Mouse (Mus musculus) forebrain, embryonic 13.5 days (tissue): Measurements from ENCODE around the gene Chuk. TPM values are rescaled to one million over a fixed set of nuclear protein-coding genes. Genes with fewer than 3 reads are reported as not detected.

ENCODE experiments used
- ATAC-seq: fragments of 200-750 bp; cut with Nextera tagmentation; 2 replicates; pipeline ENCODE4 v1.8.0; 2017
- H3K27ac ChIP-seq: fragments of 300-500 bp; sonication (generic); 2 replicates; pipeline ENCODE4 v1.5.1; 2015; ENCODE audit warnings: inconsistent platforms, mild to moderate bottlenecking, moderate library complexity
- H3K27me3 ChIP-seq: fragments of 300-500 bp; sonication (generic); 2 replicates; pipeline ENCODE4 v1.6.1; 2015; ENCODE audit warnings: mild to moderate bottlenecking, inconsistent platforms
- H3K36me3 ChIP-seq: fragments of 300-500 bp; sonication (generic); 2 replicates; pipeline ENCODE4 v1.6.1; 2015; ENCODE audit warnings: mild to moderate bottlenecking, inconsistent platforms; ENCODE audit not compliant: poor library complexity, severe bottlenecking
- H3K4me1 ChIP-seq: fragments of 300-500 bp; sonication (generic); 2 replicates; pipeline ENCODE4 v1.6.1; 2015; ENCODE audit warnings: inconsistent platforms
- H3K4me2 ChIP-seq: fragments of 300-500 bp; sonication (generic); 2 replicates; pipeline ENCODE4 v1.6.1; 2015; ENCODE audit warnings: inconsistent platforms, mild to moderate bottlenecking, moderate library complexity
- H3K4me3 ChIP-seq: fragments of 300-500 bp; sonication (generic); 2 replicates; pipeline ENCODE4 v1.5.1; 2015; ENCODE audit warnings: mild to moderate bottlenecking, inconsistent platforms
- H3K9ac ChIP-seq: fragments of 300-500 bp; sonication (generic); 2 replicates; pipeline ENCODE4 v1.6.1; 2015; ENCODE audit warnings: mild to moderate bottlenecking, inconsistent platforms
- H3K9me3 ChIP-seq: fragments of 300-500 bp; sonication (generic); replicated peaks from 2 replicates; pipeline ENCODE4 v1.6.1; 2016; ENCODE audit warnings: inconsistent platforms
- WGBS: fragments of 180-500 bp; shearing (Covaris S2); methylation state at CpG from one replicate; pipeline ENCODE4 v1.1.7; 2015; 5-methylcytosine and 5-hydroxymethylcytosine counted together
- polyA plus RNA-seq: library from polyadenylated mRNA; unstranded; fragments of >200 nt; fragmentation: Nextera tagmentation; extraction: Ambion mirVana; gene quantifications from 2 replicates; pipeline ENCODE4 v1.2.1, GENCODE M21; 2015

Gene Chuk
- 61.7 and 63.3 TPM in 2 replicates for polyA plus RNA-seq

- H3K9ac ChIP-seq: peak within 1 kb of the TSS; percentile 96
- peak within 1 kb of the TSS; percentile 88 for H3K4me2 ChIP-seq
- no peaks in the 10 kb centered on the region for H3K9me3 ChIP-seq
- peak within 1 kb of the TSS; percentile 57 for H3K27ac ChIP-seq
- ATAC-seq: peak; percentile 100
- H3K4me3 ChIP-seq: peak within 1 kb of the TSS; percentile 93
- H3K36me3 ChIP-seq: peaks cover 28% of the 10 kb centered on the region
- H3K4me1 ChIP-seq: peaks cover 20% of the 10 kb centered on the region
- no peaks in the 10 kb centered on the region for H3K27me3 ChIP-seq
- WGBS: under 1% methylated on average over 67 of the region's 67 CpGs
Observed at GRCm38 (mm10) chr19:44106831-44107660, at the start of gene Chuk. Gene Chuk (minus strand): TSS chr19:44107480.

GRCm38 (mm10) chr19:44157005-44157404, 49.7 kb upstream of the Chuk start:
- Histone ChIP-seq H3K27ac (no peak overlapping the region), H3K4me1 (no peaks in the 10 kb centered on the region), H3K4me2 (no peak overlapping the region), H3K4me3 (no peak overlapping the region), H3K9ac (no peak overlapping the region), H3K36me3 (no peaks in the 10 kb centered on the region), H3K9me3 (no peaks in the 10 kb centered on the region), H3K27me3 (peaks cover 19% of the 10 kb centered on the region; the same call in 1 of the 2 replicates)
- 92% methylated on average over 10 of the region's 10 CpGs for WGBS
- no peak for ATAC-seq

DNA sequence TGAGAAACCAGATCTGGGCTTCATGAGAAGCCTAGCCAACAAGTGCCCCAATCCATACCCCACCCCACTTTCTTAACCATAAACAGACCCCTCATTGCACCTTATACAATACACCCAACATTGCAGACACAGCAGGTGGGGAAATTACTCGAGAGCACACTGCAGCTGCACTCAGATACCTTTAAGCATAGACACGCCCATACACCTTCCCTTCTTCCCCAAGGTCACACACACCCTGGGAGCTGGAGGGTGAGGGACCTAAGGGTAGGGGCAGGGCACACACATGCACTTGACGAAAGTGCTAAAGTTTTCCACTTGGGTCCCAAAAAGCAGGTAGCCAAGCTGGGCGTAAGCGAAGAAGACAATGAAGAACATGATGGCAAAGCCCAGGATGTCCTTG, 46.5 kb upstream of the Chuk start:
- Histone ChIP-seq H3K36me3 (no peaks in the 10 kb centered on the region), H3K4me1 (no peaks in the 10 kb centered on the region), H3K9me3 (no peaks in the 10 kb centered on the region), H3K9ac (no peak overlapping the region), H3K27ac (no peak overlapping the region), H3K4me3 (no peak overlapping the region), H3K27me3 (peaks cover 24% of the 10 kb centered on the region), H3K4me2 (no peak overlapping the region)
- WGBS: 89% methylated on average over 5 of the region's 5 CpGs
- no peak for ATAC-seq

- H3K4me2 ChIP-seq: no peak overlapping the region
- H3K27me3 ChIP-seq: peaks cover 13% of the 10 kb centered on the region
- peaks cover 5% of the 10 kb centered on the region; the same call in 1 of the 2 replicates for H3K36me3 ChIP-seq
- peaks cover 8% of the 10 kb centered on the region for H3K4me1 ChIP-seq
- no peak for ATAC-seq
- H3K9me3 ChIP-seq: no peaks in the 10 kb centered on the region
- WGBS: 83% methylated on average over 2 of the region's 2 CpGs
- no peak overlapping the region for H3K9ac ChIP-seq
- no peak overlapping the region for H3K27ac ChIP-seq
- no peak overlapping the region for H3K4me3 ChIP-seq
Observed at GRCm38 (mm10) chr19:44148991-44149390, 41.7 kb upstream of the Chuk start.

- Histone ChIP-seq H3K36me3 (peaks cover 11% of the 10 kb centered on the region), H3K4me3 (no peak overlapping the region), H3K9me3 (no peaks in the 10 kb centered on the region), H3K4me1 (peaks cover 8% of the 10 kb centered on the region), H3K9ac (no peak overlapping the region), H3K4me2 (no peak overlapping the region), H3K27ac (no peak overlapping the region), H3K27me3 (peaks cover 13% of the 10 kb centered on the region)
- no peak for ATAC-seq
- WGBS: 30% methylated on average over 2 of the region's 2 CpGs
Observed at GRCm38 (mm10) chr19:44148345-44148744, 41.1 kb upstream of the Chuk start.

GRCm38 (mm10) chr19:44146951-44147350, 39.7 kb upstream of the Chuk start:
- no peaks in the 10 kb centered on the region for H3K9me3 ChIP-seq
- peaks cover 25% of the 10 kb centered on the region for H3K36me3 ChIP-seq
- peaks cover 13% of the 10 kb centered on the region for H3K27me3 ChIP-seq
- H3K4me2 ChIP-seq: peak overlapping the region; percentile 86; the same call in 1 of the 2 replicates
- no peak overlapping the region for H3K9ac ChIP-seq
- H3K27ac ChIP-seq: no peak overlapping the region
- H3K4me1 ChIP-seq: peaks cover 8% of the 10 kb centered on the region
- H3K4me3 ChIP-seq: no peak overlapping the region
- WGBS: 95% methylated on average over 8 of the region's 8 CpGs
- ATAC-seq: no peak

DNA sequence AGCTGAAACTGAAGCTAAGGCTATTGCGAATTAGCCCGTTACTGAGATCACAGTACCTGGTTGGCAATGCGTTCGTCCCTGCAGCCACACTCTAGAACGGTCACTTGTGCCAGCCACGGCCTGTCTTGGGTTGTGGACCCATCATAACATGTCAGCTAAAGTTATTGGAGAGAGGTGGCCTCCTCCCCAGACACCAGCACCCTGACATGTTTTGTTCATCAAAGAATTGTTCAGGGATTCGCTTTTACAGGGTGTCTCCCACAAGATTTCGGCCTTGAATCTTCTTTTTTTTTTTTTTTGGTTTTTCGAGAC, 39.2 kb upstream of the Chuk start:
- WGBS: 61% methylated on average over 9 of the region's 9 CpGs
- H3K4me3 ChIP-seq: peak overlapping the region; percentile 78
- no peak; the same call in 1 of the 2 replicates for ATAC-seq
- peak overlapping the region; percentile 86 for H3K4me2 ChIP-seq
- H3K27ac ChIP-seq: no peak overlapping the region
- H3K4me1 ChIP-seq: peaks cover 8% of the 10 kb centered on the region
- H3K9ac ChIP-seq: peak overlapping the region; percentile 83
- peaks cover 13% of the 10 kb centered on the region for H3K27me3 ChIP-seq
- H3K9me3 ChIP-seq: no peaks in the 10 kb centered on the region
- H3K36me3 ChIP-seq: peaks cover 29% of the 10 kb centered on the region

- Histone ChIP-seq H3K36me3 (peaks cover 35% of the 10 kb centered on the region), H3K4me2 (peak within 1 kb of the TSS; percentile 86), H3K9me3 (no peaks in the 10 kb centered on the region), H3K27ac (peak within 1 kb of the TSS; percentile 51), H3K27me3 (peaks cover 13% of the 10 kb centered on the region), H3K4me1 (peaks cover 8% of the 10 kb centered on the region), H3K4me3 (peak within 1 kb of the TSS; percentile 78), H3K9ac (peak within 1 kb of the TSS; percentile 83)
- 2% methylated on average over 46 of the region's 46 CpGs for WGBS
- peak; percentile 96 for ATAC-seq
Observed at GRCm38 (mm10) chr19:44145702-44146567, 38.7 kb upstream of the Chuk start, which contains the start of gene Bloc1s2. Gene Bloc1s2 (minus strand): TSS chr19:44146446.

GRCm38 (mm10) chr19:44144366-44144765, 37.1 kb upstream of the Chuk start:
- no peak overlapping the region for H3K4me2 ChIP-seq
- H3K27ac ChIP-seq: no peak overlapping the region
- H3K4me1 ChIP-seq: peaks cover 8% of the 10 kb centered on the region
- H3K9ac ChIP-seq: no peak overlapping the region
- H3K4me3 ChIP-seq: no peak overlapping the region
- no peak for ATAC-seq
- H3K9me3 ChIP-seq: no peaks in the 10 kb centered on the region
- 92% methylated on average over 9 of the region's 9 CpGs for WGBS
- H3K27me3 ChIP-seq: peaks cover 8% of the 10 kb centered on the region; the same call in 1 of the 2 replicates
- peaks cover 49% of the 10 kb centered on the region for H3K36me3 ChIP-seq

- no peaks in the 10 kb centered on the region for H3K27me3 ChIP-seq
- ATAC-seq: peak; percentile 34; the same call in 1 of the 2 replicates
- H3K27ac ChIP-seq: no peak overlapping the region
- H3K4me1 ChIP-seq: peaks cover 9% of the 10 kb centered on the region
- no peaks in the 10 kb centered on the region for H3K9me3 ChIP-seq
- peaks cover 37% of the 10 kb centered on the region for H3K36me3 ChIP-seq
- peak overlapping the region; percentile 54; the same call in 1 of the 2 replicates for H3K9ac ChIP-seq
- WGBS: 26% methylated on average over 7 of the region's 7 CpGs
- peak overlapping the region; percentile 60 for H3K4me2 ChIP-seq
- peak overlapping the region; percentile 85 for H3K4me3 ChIP-seq
Observed at GRCm38 (mm10) chr19:44135960-44136485, 28.7 kb upstream of the Chuk start.

DNA sequence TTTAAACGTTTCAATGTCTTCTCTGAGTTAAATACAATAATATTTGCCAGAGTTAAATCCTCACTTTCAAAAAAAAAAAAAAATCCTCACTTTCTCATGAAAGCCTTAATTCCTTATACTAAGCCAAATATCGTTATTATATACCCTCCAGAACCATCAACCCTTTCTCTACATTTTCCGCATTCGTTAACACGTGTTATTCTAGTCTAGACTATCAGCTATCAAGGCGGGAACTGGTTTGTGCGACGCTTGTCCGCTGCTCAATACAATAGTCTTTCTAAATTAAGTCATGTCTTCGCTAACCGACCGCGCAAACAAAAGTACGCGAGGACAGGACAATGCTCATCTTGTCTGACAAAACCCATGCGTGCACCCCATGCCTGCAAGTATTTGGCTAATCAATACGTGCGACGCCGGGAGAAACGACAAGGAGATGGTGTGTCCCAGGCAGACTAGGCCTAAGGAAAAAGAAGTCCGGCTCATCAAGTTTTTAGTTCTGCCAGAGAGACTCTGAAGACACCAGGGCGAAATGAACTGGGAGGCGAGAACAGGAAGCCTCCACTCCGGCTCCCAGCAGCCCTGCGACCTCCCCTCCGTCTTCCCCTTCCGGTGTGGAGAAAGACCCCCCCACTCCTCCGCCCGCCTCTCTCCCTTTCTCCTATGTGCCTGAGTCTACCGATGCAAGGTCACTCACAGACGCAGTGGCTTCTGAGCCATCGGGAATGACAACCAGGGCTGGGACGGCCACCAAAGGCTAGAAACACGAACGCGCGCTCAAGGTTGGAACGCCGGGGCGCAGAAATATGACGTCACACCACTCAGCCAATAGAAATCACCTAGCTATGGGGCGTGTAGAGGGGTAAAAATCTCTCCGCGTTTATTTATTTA, 28.0 kb upstream of the Chuk start, which contains the start of gene Cwf19l1:
TSS of gene Cwf19l1 (minus strand) at position 805 of the 888 bp plus-strand sequence.
- H3K4me1 ChIP-seq: peaks cover 9% of the 10 kb centered on the region
- H3K27me3 ChIP-seq: no peaks in the 10 kb centered on the region
- H3K9me3 ChIP-seq: no peaks in the 10 kb centered on the region
- WGBS: under 1% methylated on average over 45 of the region's 45 CpGs
- H3K4me2 ChIP-seq: peak within 1 kb of the TSS; percentile 86
- H3K36me3 ChIP-seq: peaks cover 39% of the 10 kb centered on the region
- H3K9ac ChIP-seq: peak within 1 kb of the TSS; percentile 77
- ATAC-seq: peak; percentile 94
- H3K4me3 ChIP-seq: peak within 1 kb of the TSS; percentile 85
- peak within 1 kb of the TSS; percentile 92 for H3K27ac ChIP-seq
